Mouse (Mus musculus) cerebellum, adult 11 months (tissue): ENCODE measurements around the gene Prkcsh.

Source experiments
- DNase-seq: peaks from one replicate; pipeline ENCODE4 v3.0.0; 2022

Prkcsh gene

DNA sequence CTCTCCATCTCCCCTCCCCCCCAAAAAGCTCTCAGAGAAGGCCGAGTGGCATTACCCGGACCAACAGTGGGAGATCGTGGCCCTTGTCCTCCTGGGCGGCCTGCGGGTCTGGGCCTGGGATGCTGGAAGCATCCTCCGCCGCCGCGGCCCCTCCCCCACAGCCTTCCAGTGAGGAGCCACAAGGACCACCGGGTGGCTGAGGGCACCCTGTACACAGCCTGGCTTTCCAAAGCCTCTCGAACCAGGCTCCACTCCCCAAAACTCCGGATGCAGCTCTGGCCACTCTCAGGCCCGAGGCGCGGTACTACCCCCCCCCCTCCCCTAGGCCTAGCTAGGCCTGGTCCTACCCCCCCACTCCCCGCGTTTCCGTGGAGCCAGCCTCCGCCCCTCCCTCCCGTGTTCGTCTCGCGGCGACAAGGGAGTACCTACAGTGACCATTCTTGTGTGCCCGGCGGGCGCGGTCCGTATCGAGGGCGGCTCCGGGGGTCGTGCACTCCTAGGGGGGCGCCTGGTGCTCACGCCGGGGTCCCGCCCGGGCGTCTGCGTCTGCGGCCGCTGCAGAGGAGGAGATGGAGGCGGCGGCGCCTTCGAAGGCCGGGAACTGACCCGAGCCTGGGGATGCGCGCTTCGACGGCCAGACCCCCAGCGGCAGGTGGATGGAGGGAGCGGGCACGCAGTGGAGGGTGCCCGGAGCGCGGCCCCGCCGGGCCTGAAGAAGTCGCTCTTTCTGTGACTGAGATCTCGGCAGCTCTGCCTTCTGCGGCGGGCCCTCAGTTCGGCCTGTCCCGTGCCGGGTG lies 48.8 kb downstream of the Prkcsh start:
- peak; percentile 66 for DNase-seq

DNA sequence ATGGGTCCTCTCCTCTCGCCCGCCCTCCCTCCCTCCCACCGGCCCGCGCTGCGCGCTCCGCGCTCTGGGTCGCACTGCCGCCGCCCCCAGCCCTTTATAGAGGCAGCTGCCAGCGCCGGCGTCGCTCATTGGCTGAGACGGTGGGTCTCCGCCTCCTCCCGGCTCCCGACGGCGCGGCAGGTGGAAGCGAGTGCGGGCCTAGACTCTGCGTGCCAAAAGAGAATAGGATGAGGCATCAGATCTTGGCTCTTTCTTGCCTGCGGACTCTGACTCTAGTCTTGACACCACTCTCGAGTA lies 49.3 kb downstream of the Prkcsh start, which contains the start of gene Elavl3:
Gene Elavl3, minus strand, starts transcription at position 66 of the 297 bp plus-strand sequence.
- DNase-seq: peak; percentile 89

DNA sequence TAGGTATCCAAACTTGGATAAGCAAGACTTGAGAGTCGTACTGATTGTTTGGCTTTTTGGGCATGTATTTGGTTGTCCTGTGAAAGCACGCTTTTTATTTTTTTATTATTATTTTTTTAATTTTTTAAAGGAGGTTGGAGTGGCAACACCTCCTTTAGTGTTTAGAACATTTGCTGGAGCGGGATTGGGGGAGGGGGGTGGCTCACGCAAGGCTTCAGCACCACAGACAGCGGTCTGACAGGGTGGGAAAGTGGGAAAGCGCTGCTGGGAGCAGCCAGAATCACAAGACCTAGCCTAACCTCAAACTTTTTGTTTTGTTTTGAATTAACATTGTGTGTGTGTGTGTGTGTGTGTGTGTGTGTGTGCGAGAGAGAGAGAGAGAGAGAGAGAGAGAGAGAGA lies 51.1 kb downstream of the Prkcsh start:
- DNase-seq: no peak

DNA sequence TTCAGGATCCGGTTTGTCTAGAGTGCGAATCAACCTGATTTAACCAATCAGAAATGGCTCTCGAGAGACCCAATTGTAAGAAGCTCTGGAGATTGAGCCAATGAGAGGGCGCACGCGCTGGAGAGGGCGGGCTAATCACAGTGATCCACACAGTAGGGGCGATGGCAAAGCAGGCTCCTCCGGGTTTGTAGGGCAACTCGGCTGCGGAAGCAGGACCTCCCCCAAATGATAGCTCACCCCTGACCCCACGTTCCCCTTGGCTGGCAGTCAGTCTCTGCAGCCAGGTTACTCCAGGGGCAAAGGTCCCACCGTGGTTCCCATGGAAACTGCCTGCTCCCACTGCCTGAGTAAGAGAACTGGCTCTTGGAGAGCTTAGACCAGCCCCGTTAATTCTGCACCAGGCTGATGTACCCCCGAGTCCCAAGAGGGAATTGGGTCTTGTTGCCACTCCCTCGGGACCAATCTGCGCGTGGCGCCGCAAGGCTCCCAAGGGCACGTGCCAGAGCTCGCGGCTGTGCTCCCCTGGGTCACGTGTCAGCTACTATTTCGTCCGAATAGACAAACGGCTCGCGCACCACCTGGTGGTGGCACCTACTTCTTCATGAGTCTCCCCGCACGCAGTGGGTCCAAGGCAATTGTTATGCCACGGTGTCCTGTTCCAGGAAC lies 51.9 kb downstream of the Prkcsh start:
- DNase-seq: peak; percentile 81

DNA sequence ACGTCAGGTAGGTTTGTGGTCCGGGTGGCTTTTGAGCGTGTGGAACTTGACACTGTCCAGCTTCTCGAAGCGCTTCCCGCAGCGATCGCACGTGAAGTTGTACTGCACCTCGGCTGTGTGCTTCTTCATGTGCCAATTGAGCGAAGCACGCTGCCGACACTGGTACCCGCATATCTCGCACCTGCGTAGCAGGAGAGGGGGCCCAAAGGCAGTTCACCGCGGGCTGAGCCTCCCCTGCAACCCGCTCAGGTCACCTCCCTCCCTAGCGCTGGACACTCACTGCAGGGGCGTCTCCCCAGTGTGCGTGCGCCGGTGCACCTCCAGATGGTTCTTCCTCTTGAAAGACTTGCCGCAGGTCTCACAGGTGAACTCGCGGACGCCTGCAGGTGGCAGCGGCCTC lies 53.1 kb downstream of the Prkcsh start:
- peak; percentile 44 for DNase-seq

DNA sequence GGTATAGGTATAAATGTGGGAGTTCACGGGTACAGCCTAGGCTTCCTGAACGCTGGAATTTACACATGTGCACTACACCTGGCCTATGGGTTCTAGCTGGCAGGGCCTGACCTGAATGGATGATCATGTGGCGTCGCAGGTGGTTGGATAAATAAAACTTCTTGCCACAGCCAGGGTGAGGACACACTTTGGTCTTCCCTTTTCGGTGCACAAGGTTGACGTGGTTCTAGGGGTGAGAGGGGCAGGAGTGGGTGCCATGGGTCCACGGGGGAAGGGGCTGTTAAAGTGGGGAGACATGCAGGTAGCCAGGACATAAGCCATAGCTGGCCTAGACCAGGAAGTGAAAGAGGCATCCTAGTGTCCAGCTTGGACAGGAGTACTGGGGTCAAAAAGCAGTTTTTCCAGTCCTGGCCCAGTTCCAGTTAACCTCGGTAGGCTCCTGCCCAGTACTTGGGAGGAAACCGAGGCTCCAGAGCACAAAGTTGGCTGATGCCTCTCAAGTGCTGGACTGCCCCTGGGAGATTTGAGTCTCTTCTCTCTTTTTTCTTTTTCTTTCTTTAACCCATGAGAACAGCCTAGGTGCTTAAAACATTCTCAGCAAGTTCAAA lies 53.8 kb downstream of the Prkcsh start:
- no peak for DNase-seq

DNA sequence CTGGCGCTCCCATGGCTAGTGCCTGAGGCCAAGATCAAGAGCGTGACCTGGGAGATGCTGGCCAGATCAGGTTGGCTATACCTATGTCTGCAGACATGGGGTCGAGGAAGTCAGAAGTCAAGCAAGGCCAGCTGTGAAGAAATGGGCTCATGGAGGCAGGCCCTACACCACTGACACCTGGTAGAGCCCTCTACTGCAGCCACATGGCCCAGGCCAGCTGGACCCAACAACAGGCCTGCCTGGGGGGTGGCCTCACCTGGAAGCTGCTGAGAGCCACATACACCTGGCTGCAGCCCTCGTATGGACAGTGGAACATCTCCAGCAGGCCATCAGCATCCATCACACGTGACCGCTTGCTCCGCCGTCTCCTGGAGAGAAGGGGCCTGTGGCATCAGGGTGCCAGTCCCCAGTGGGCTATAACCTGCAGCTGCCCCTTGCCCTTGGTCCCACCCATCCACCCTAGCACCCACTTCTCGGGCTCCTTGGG lies 54.5 kb downstream of the Prkcsh start:
- DNase-seq: no peak

DNA sequence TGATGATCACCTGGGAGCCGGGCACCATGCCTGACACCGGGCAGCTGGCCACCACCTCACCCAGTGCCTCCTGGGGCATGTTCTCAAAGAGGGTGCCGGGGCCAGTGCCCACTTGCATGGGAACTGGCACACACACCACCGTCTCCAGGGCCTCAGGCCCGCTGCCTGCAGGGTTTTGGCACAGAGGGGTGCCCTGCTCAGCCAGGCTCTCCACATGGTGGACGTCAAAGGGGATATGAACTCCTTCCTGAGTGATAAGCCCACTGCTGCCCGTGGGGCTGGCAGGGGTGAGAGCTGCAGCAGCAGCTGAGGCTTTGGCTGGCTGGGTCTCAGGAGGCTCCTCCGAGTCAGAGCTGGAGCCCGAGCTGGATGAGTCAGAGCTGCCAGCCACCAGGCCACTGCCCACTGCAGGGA lies 55.4 kb downstream of the Prkcsh start:
- DNase-seq: peak; percentile 73

DNA sequence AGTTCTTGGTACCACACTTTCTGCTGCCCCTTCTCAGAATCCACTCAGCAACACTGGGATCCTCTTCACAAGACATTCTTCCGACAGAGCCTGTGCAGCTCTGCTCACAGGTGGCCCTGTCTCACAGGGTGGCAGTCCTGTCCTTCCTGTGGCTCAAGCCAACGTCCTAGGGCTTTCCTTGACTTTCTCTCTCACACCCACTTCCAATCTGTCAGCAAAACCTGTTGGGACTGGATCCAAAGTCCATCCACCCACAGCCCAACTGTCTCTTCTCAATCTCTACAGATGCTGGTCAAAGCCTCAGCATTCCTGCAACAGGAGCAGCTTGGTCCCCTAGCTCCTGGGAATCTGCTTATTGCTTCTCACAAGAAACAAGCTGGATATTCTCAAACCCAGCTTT lies 58.7 kb downstream of the Prkcsh start:
- peak; percentile 56 for DNase-seq
